Mouse (Mus musculus) embryonic fibroblast, embryonic 13.5 days (primary cell): Measurements from ENCODE around the gene Gnptab.

ENCODE experiments used
- CTCF ChIP-seq: IDR thresholded peaks from 2 replicates; pipeline ENCODE4 v1.5.1; 2011; ENCODE audit warnings: mild to moderate bottlenecking, control low read depth, low read length, moderate library complexity, borderline replicate concordance; ENCODE audit not compliant: insufficient read depth
- POLR2A ChIP-seq: IDR thresholded peaks from 2 replicates; pipeline ENCODE4 v1.6.1; 2011; ENCODE audit warnings: low read depth, mild to moderate bottlenecking, control low read depth, low read length, moderate library complexity

GRCm38 (mm10) chr10:88354599-88354998 lies 24.3 kb upstream of the Gnptab start:
- TF ChIP-seq CTCF (no peak), POLR2A (no peak)
